Mouse (Mus musculus) layer of hippocampus, postnatal 25 days (tissue): ENCODE results near the gene Akap6. TPM values are rescaled to one million over a fixed set of nuclear protein-coding genes. Genes with fewer than 3 reads are reported as not detected.

Source experiments
- DNase-seq, 2 experiments: peaks; one replicate each; pipeline ENCODE4 v3.0.0; 2022; ENCODE audit warnings: mixed read lengths in 2 of 2, low spot score in 1 of 2; ENCODE audit errors: extremely low spot score in 1 of 2
- total RNA-seq, 2 experiments: library from RNA; stranded (reverse); gene quantifications; 2 replicates each; pipeline ENCODE4 v1.2.3; 2021

The Akap6 gene
- total RNA-seq, 2 experiments from 2014 or later = 121 to 133 TPM

- DNase-seq = no peak
Measured at GRCm38 (mm10) chr12:52991745-52992144, 292.6 kb downstream of the Akap6 start.

GRCm38 (mm10) chr12:53012336-53012735 is 313.2 kb downstream of the Akap6 start:
- DNase-seq = no peak

- DNase-seq = no peak
Measured at GRCm38 (mm10) chr12:53014539-53014938, 315.4 kb downstream of the Akap6 start.

GRCm38 (mm10) chr12:53024575-53025246 is 325.5 kb downstream of the Akap6 start:
- DNase-seq = no peak

- DNase-seq = no peak
Measured at GRCm38 (mm10) chr12:53027308-53027707, 328.1 kb downstream of the Akap6 start.

- DNase-seq = no peak
Measured at GRCm38 (mm10) chr12:53028926-53029325, 329.7 kb downstream of the Akap6 start.

GRCm38 (mm10) chr12:53029910-53030309 is 330.7 kb downstream of the Akap6 start:
- no peak for DNase-seq

- DNase-seq = no peak
Measured at GRCm38 (mm10) chr12:53032762-53033161, 333.6 kb downstream of the Akap6 start.

- DNase-seq = peak; percentile 36 to 51
Measured at GRCm38 (mm10) chr12:53033404-53033913, 334.3 kb downstream of the Akap6 start.

- DNase-seq = no peak
Measured at GRCm38 (mm10) chr12:53040634-53041033, 341.5 kb downstream of the Akap6 start.

GRCm38 (mm10) chr12:53042739-53043138 is 343.6 kb downstream of the Akap6 start:
- peak in 1 of 2 experiments; percentile 64 for DNase-seq

- DNase-seq = no peak
Measured at GRCm38 (mm10) chr12:53057606-53058005, 358.4 kb downstream of the Akap6 start.

GRCm38 (mm10) chr12:53060903-53061302 is 361.7 kb downstream of the Akap6 start:
- DNase-seq = no peak

GRCm38 (mm10) chr12:53061466-53062124 is 362.4 kb downstream of the Akap6 start:
- no peak for DNase-seq

- no peak for DNase-seq
Measured at GRCm38 (mm10) chr12:53063003-53063402, 363.8 kb downstream of the Akap6 start.

- DNase-seq = no peak
Measured at GRCm38 (mm10) chr12:53064241-53064760, 365.1 kb downstream of the Akap6 start.

- no peak for DNase-seq
Measured at GRCm38 (mm10) chr12:53065031-53065785, 366.0 kb downstream of the Akap6 start.

GRCm38 (mm10) chr12:53066321-53066720 is 367.1 kb downstream of the Akap6 start:
- no peak for DNase-seq

GRCm38 (mm10) chr12:53070907-53071306 is 371.7 kb downstream of the Akap6 start:
- no peak for DNase-seq

GRCm38 (mm10) chr12:53076595-53077400 is 377.6 kb downstream of the Akap6 start:
- no peak for DNase-seq
